Mouse (Mus musculus) liver, embryonic 16.5 days (tissue): ENCODE measurements around the gene Olfr893. TPM values are rescaled to one million over a fixed set of nuclear protein-coding genes. Genes with fewer than 3 reads are reported as not detected.
"Not testable (repeated sequence)": the region's sequence is repeated elsewhere in the genome, so short reads cannot be mapped to it uniquely, and the experiment has no call there.

ENCODE experiments used
- ATAC-seq: fragments of 200-750 bp; cut with Nextera tagmentation; 2 replicates; pipeline ENCODE4 v1.8.0; 2017; ENCODE audit warnings: low read depth, mild to moderate bottlenecking, moderate number of reproducible peaks, moderate library complexity
- H3K27ac ChIP-seq: fragments of 300-500 bp; sonication (generic); 2 replicates; pipeline ENCODE4 v1.5.1; 2014; ENCODE audit warnings: mild to moderate bottlenecking, low read length
- H3K27me3 ChIP-seq: fragments of 300-500 bp; sonication (generic); 2 replicates; pipeline ENCODE4 v1.6.1; 2014; ENCODE audit warnings: low read depth, low read length, mixed read lengths; ENCODE audit not compliant: control insufficient read depth, insufficient read depth
- H3K36me3 ChIP-seq: fragments of 300-500 bp; sonication (generic); 2 replicates; pipeline ENCODE4 v1.6.1; 2014; ENCODE audit warnings: mild to moderate bottlenecking; ENCODE audit not compliant: control insufficient read depth, insufficient read depth
- H3K4me1 ChIP-seq: fragments of 300-500 bp; sonication (generic); 2 replicates; pipeline ENCODE4 v1.6.1; 2014; ENCODE audit warnings: low read depth, low read length, mixed read lengths; ENCODE audit not compliant: control insufficient read depth
- H3K4me2 ChIP-seq: fragments of 300-500 bp; sonication (generic); 2 replicates; pipeline ENCODE4 v1.6.1; 2014; ENCODE audit warnings: low read depth, low read length, mixed read lengths
- H3K4me3 ChIP-seq: fragments of 300-500 bp; sonication (generic); 2 replicates; pipeline ENCODE4 v1.5.1; 2014; ENCODE audit warnings: low read depth, mild to moderate bottlenecking, low read length
- H3K9ac ChIP-seq: fragments of 300-500 bp; sonication (generic); 2 replicates; pipeline ENCODE4 v1.6.1; 2014; ENCODE audit warnings: low read depth, low read length
- H3K9me3 ChIP-seq: fragments of 300-500 bp; sonication (generic); replicated peaks from 2 replicates; pipeline ENCODE4 v1.6.1; 2016; ENCODE audit warnings: low read length; ENCODE audit not compliant: control insufficient read depth
- WGBS: fragments of 180-500 bp; shearing (Covaris S2); extraction: QIAGEN DNeasy Blood & Tissue Kit; methylation state at CpG from one replicate; pipeline ENCODE4 v1.1.7; 2014; ENCODE audit not compliant: insufficient replicate concordance; 5-methylcytosine and 5-hydroxymethylcytosine counted together
- polyA plus RNA-seq: library from polyadenylated mRNA; unstranded; fragments of >200 nt; fragmentation: Nextera tagmentation; extraction: Ambion mirVana; gene quantifications from 2 replicates; pipeline ENCODE4 v1.2.1, GENCODE M21; 2015

The Olfr893 gene
- not detected in 2 replicates for polyA plus RNA-seq

- Histone ChIP-seq H3K4me2 (no peak within 1 kb of the TSS), H3K9ac (no peak within 1 kb of the TSS), H3K27ac (no peak within 1 kb of the TSS), H3K9me3 (no peaks in the 10 kb centered on the region), H3K27me3 (no peaks in the 10 kb centered on the region), H3K4me1 (no peaks in the 10 kb centered on the region), H3K4me3 (no peak within 1 kb of the TSS), H3K36me3 (no peaks in the 10 kb centered on the region)
- ATAC-seq, result no peak
- WGBS, result 63% methylated on average over 3 of the region's 3 CpGs
Observed at GRCm38 (mm10) chr9:38208065-38208464, at the start of gene Olfr893. Olfr893 (plus strand) TSS chr9:38208365.

GRCm38 (mm10) chr9:38168341-38168740 is 39.8 kb upstream of the Olfr893 start:
- not testable (repeated sequence) for H3K4me1 ChIP-seq, H3K4me3 ChIP-seq, ATAC-seq, H3K9ac ChIP-seq, H3K27ac ChIP-seq, H3K27me3 ChIP-seq, H3K36me3 ChIP-seq, H3K4me2 ChIP-seq, H3K9me3 ChIP-seq
- WGBS, result 25% methylated on average over 2 of the region's 2 CpGs

GRCm38 (mm10) chr9:38180721-38181120 is 27.4 kb upstream of the Olfr893 start, which contains the start of gene Olfr891:
Olfr891 (minus strand) TSS chr9:38180821.
- Histone ChIP-seq H3K4me1 (no peaks in the 10 kb centered on the region), H3K4me3 (no peak within 1 kb of the TSS), H3K27me3 (no peaks in the 10 kb centered on the region), H3K9me3 (no peaks in the 10 kb centered on the region), H3K9ac (no peak within 1 kb of the TSS), H3K36me3 (no peaks in the 10 kb centered on the region), H3K4me2 (no peak within 1 kb of the TSS), H3K27ac (no peak within 1 kb of the TSS)
- ATAC-seq, result no peak
- 45% methylated on average over 1 of the region's 1 CpGs for WGBS

- H3K4me2 ChIP-seq, result no peak within 1 kb of the TSS
- H3K4me3 ChIP-seq, result no peak within 1 kb of the TSS
- no peak for ATAC-seq
- no peak within 1 kb of the TSS for H3K9ac ChIP-seq
- H3K27ac ChIP-seq, result no peak within 1 kb of the TSS
- no peaks in the 10 kb centered on the region for H3K4me1 ChIP-seq
- H3K27me3 ChIP-seq, result no peaks in the 10 kb centered on the region
- H3K36me3 ChIP-seq, result no peaks in the 10 kb centered on the region
- H3K9me3 ChIP-seq, result no peaks in the 10 kb centered on the region
Observed at GRCm38 (mm10) chr9:38217755-38218154, 9.6 kb downstream of the Olfr893 start, which contains the start of gene Olfr894. Olfr894 (plus strand) TSS chr9:38218055.

- no peak for ATAC-seq
- no peaks in the 10 kb centered on the region for H3K27me3 ChIP-seq
- no peak within 1 kb of the TSS for H3K4me2 ChIP-seq
Observed at GRCm38 (mm10) chr9:38252474-38252873, 44.3 kb downstream of the Olfr893 start, which contains the start of gene Olfr143. Olfr143 (plus strand) TSS chr9:38252774.

More at GRCm38 (mm10) chr9:38252474-38252873, 44.3 kb downstream of the Olfr893 start, which contains the start of gene Olfr143:
- H3K9me3 ChIP-seq, result no peaks in the 10 kb centered on the region
- no peak within 1 kb of the TSS for H3K9ac ChIP-seq
- H3K4me3 ChIP-seq, result no peak within 1 kb of the TSS
- H3K4me1 ChIP-seq, result no peaks in the 10 kb centered on the region
- H3K27ac ChIP-seq, result no peak within 1 kb of the TSS
- H3K36me3 ChIP-seq, result no peaks in the 10 kb centered on the region

Other genes with a start within 250 kb of the Olfr893 start
- not detected in 2 replicates for gene Olfr881, start 216.5 kb upstream of the Olfr893 start, polyA plus RNA-seq
- not detected in 2 replicates for gene Olfr883, start 182.6 kb upstream of the Olfr893 start, polyA plus RNA-seq
- gene Olfr884, start 161.8 kb upstream of the Olfr893 start, polyA plus RNA-seq, result not detected in 2 replicates
- gene Olfr885, start 147.0 kb upstream of the Olfr893 start, polyA plus RNA-seq, result not detected in 2 replicates
- gene Olfr887, start 124.3 kb upstream of the Olfr893 start, polyA plus RNA-seq, result not detected in 2 replicates
- not detected in 2 replicates for gene Olfr888, start 100.2 kb upstream of the Olfr893 start, polyA plus RNA-seq
- 0.06 and 0.12 TPM in 2 replicates for gene Olfr889, start 93.2 kb upstream of the Olfr893 start, polyA plus RNA-seq
- gene Olfr890, start 65.8 kb upstream of the Olfr893 start, polyA plus RNA-seq, result not detected in 2 replicates
- not detected in 2 replicates for gene Olfr891, start 27.5 kb upstream of the Olfr893 start, polyA plus RNA-seq
- gene Olfr894, start 9.7 kb downstream of the Olfr893 start, polyA plus RNA-seq, result not detected in 2 replicates
- gene Olfr143, start 44.4 kb downstream of the Olfr893 start, polyA plus RNA-seq, result not detected in 2 replicates
- not detected in 2 replicates for gene Olfr895, start 59.5 kb downstream of the Olfr893 start, polyA plus RNA-seq
- gene Olfr896-ps1, start 82.7 kb downstream of the Olfr893 start, polyA plus RNA-seq, result not detected in 2 replicates
- not detected in 2 replicates for gene Olfr25, start 120.7 kb downstream of the Olfr893 start, polyA plus RNA-seq
- not detected in 2 replicates for gene Olfr898, start 140.0 kb downstream of the Olfr893 start, polyA plus RNA-seq
- not detected in 2 replicates for gene Olfr250, start 158.5 kb downstream of the Olfr893 start, polyA plus RNA-seq
- gene Olfr251, start 168.7 kb downstream of the Olfr893 start, polyA plus RNA-seq, result not detected in 2 replicates
- gene Olfr147, start 193.3 kb downstream of the Olfr893 start, polyA plus RNA-seq, result not detected in 2 replicates
- not detected in 2 replicates for gene Olfr901, start 221.1 kb downstream of the Olfr893 start, polyA plus RNA-seq
- not detected in 2 replicates for gene Olfr902, start 239.3 kb downstream of the Olfr893 start, polyA plus RNA-seq